Mouse (Mus musculus) olfactory bulb, adult 2 months (tissue): Measurements from ENCODE around the gene Pramel1. TPM values are rescaled to one million over a fixed set of nuclear protein-coding genes. Genes with fewer than 3 reads are reported as not detected.

ENCODE experiments used
- H3K27ac ChIP-seq: fragments of 200-500 bp; 2 replicates; pipeline ENCODE4 v1.5.1; 2012; ENCODE audit warnings: low read depth, low read length; ENCODE audit not compliant: insufficient read depth
- H3K4me1 ChIP-seq: fragments of 200-500 bp; 2 replicates; pipeline ENCODE4 v1.6.1; 2012; ENCODE audit warnings: low read length; ENCODE audit not compliant: control insufficient read depth, insufficient read depth
- H3K4me3 ChIP-seq: fragments of 200-500 bp; 2 replicates; pipeline ENCODE4 v1.5.1; 2012; ENCODE audit warnings: mild to moderate bottlenecking, low read depth, low read length, moderate library complexity; ENCODE audit not compliant: insufficient read depth
- CTCF ChIP-seq: fragments of 200-500 bp; IDR thresholded peaks from 2 replicates; pipeline ENCODE4 v1.5.1; 2012; ENCODE audit warnings: low read depth, mild to moderate bottlenecking, low read length, moderate library complexity; ENCODE audit not compliant: insufficient read depth
- POLR2A ChIP-seq: fragments of 200-500 bp; IDR thresholded peaks from 2 replicates; pipeline ENCODE4 v1.6.1; 2012; ENCODE audit warnings: mild to moderate bottlenecking, low read depth, low read length, moderate library complexity; ENCODE audit not compliant: insufficient read depth
- WGBS: fragments of 180-500 bp; shearing (Covaris S2); methylation state at CpG from one replicate; pipeline ENCODE4 v1.1.7; 2018; 5-methylcytosine and 5-hydroxymethylcytosine counted together
- polyA plus RNA-seq: library from polyadenylated mRNA; stranded (reverse); fragments of >200 nt; gene quantifications from 2 replicates; pipeline ENCODE4 v1.2.4, GENCODE M21; 2012; ENCODE audit warnings: low replicate concordance; ENCODE audit not compliant: missing spikeins, insufficient read depth, insufficient read length

Gene Pramel1
- polyA plus RNA-seq, 1 experiment, result not detected

- TF ChIP-seq CTCF, result no peak
- TF ChIP-seq POLR2A, result no peak
- H3K4me1 ChIP-seq, result peaks cover 10% of the 10 kb centered on the region
- H3K4me3 ChIP-seq, result no peak overlapping the region
- H3K27ac ChIP-seq, result no peak overlapping the region
- 32% methylated on average over 15 of the region's 15 CpGs for WGBS
Measured at GRCm38 (mm10) chr4:143379931-143380715, 14.1 kb upstream of the Pramel1 start.

GRCm38 (mm10) chr4:143380716-143381004, 13.6 kb upstream of the Pramel1 start:
- no peak for TF ChIP-seq POLR2A
- no peak for TF ChIP-seq CTCF

GRCm38 (mm10) chr4:143382163-143382562, 12.1 kb upstream of the Pramel1 start:
- Histone ChIP-seq H3K27ac (no peak overlapping the region), H3K4me1 (peaks cover 10% of the 10 kb centered on the region), H3K4me3 (no peak overlapping the region)
- WGBS, result 50% methylated on average over 3 of the region's 3 CpGs
- TF ChIP-seq POLR2A (no peak), CTCF (no peak)

More at GRCm38 (mm10) chr4:143380716-143381004, 13.6 kb upstream of the Pramel1 start:
- no peak overlapping the region for H3K27ac ChIP-seq
- H3K4me1 ChIP-seq, result peaks cover 10% of the 10 kb centered on the region
- WGBS, result 3% methylated on average over 5 of the region's 5 CpGs
- no peak overlapping the region for H3K4me3 ChIP-seq

GRCm38 (mm10) chr4:143383646-143384045, 10.6 kb upstream of the Pramel1 start:
- H3K4me1 ChIP-seq, result peaks cover 10% of the 10 kb centered on the region
- 54% methylated on average over 4 of the region's 4 CpGs for WGBS
- TF ChIP-seq POLR2A, result no peak
- no peak for TF ChIP-seq CTCF
- H3K27ac ChIP-seq, result no peak overlapping the region
- no peak overlapping the region for H3K4me3 ChIP-seq

- WGBS, result 8% methylated on average over 42 of the region's 43 CpGs
- peak overlapping the region; percentile 48 for H3K4me3 ChIP-seq
- H3K27ac ChIP-seq, result no peak overlapping the region
- TF ChIP-seq CTCF (no peak), POLR2A (no peak)
- H3K4me1 ChIP-seq, result no peaks in the 10 kb centered on the region
Measured at GRCm38 (mm10) chr4:143388955-143389702, 5.1 kb upstream of the Pramel1 start.

- 62% methylated on average over 5 of the region's 5 CpGs for WGBS
- TF ChIP-seq POLR2A (no peak), CTCF (no peak)
Measured at GRCm38 (mm10) chr4:143411566-143412218, 17.5 kb downstream of the Pramel1 start.

GRCm38 (mm10) chr4:143412219-143413092, 18.2 kb downstream of the Pramel1 start, which contains the start of gene Pramef8:
Pramef8 (plus strand) TSS chr4:143412426.
- Histone ChIP-seq H3K4me1 (no peaks in the 10 kb centered on the region), H3K4me3 (peak within 1 kb of the TSS; percentile 70), H3K27ac (peak within 1 kb of the TSS; percentile 43; the same call in 1 of the 2 replicates)
- WGBS, result under 1% methylated on average over 50 of the region's 50 CpGs
- TF ChIP-seq POLR2A (peak; percentile 20; the same call in 1 of the 2 replicates), CTCF (no peak)

More at GRCm38 (mm10) chr4:143411566-143412218, 17.5 kb downstream of the Pramel1 start:
- Histone ChIP-seq H3K4me3 (no peak overlapping the region; the same call in 1 of the 2 replicates), H3K4me1 (no peaks in the 10 kb centered on the region), H3K27ac (0 out of 2 replicates have a peak overlapping the region, but pooled peaks have one; percentile 25)

- WGBS, result 100% methylated on average over 1 of the region's 1 CpGs
- no peaks in the 10 kb centered on the region for H3K4me1 ChIP-seq
- H3K4me3 ChIP-seq, result no peak overlapping the region
- no peak overlapping the region for H3K27ac ChIP-seq
- TF ChIP-seq CTCF (no peak), POLR2A (no peak)
Measured at GRCm38 (mm10) chr4:143413621-143414020, 19.4 kb downstream of the Pramel1 start.
